Mouse (Mus musculus) hematopoietic stem cell, adult 5-6 weeks (primary cell): Measurements from ENCODE around the gene Sugp1. TPM values are rescaled to one million over a fixed set of nuclear protein-coding genes. Genes with fewer than 3 reads are reported as not detected.

Experiments used
- total RNA-seq: library from RNA; stranded (forward); fragments of 172-1452, 232-1000 nt; gene quantifications from 2 replicates; pipeline ENCODE4 v1.2.3, GENCODE M21; 2017

The Sugp1 gene
- total RNA-seq, 1 experiment from 2014 or later = 37.7 TPM

Other genes with a start within 250 kb of the Sugp1 start
- gene Gmip, start 234.1 kb upstream of the Sugp1 start, total RNA-seq = 29.2 and 32.8 TPM in 2 replicates
- gene Lpar2, start 220.4 kb upstream of the Sugp1 start, total RNA-seq = 2.0 and 2.6 TPM in 2 replicates
- gene Pbx4, start 210.3 kb upstream of the Sugp1 start, total RNA-seq = 25.7 and 31.1 TPM in 2 replicates
- 0.25 TPM in 1 of 2 replicates, not detected in the other for gene Cilp2, start 155.1 kb upstream of the Sugp1 start, total RNA-seq
- 2.2 TPM in 1 of 2 replicates, not detected in the other for gene Tssk6, start 140.6 kb upstream of the Sugp1 start, total RNA-seq
- 90.0 and 103 TPM in 2 replicates for gene Ndufa13, start 140.3 kb upstream of the Sugp1 start, total RNA-seq
- gene Yjefn3, start 140.1 kb upstream of the Sugp1 start, total RNA-seq = not detected in 2 replicates
- 37.5 and 63.5 TPM in 2 replicates for gene Gatad2a, start 46.4 kb upstream of the Sugp1 start, total RNA-seq
- gene Mau2, start 79 bp upstream of the Sugp1 start, total RNA-seq = 35.5 and 45.4 TPM in 2 replicates
- 0.63 TPM in 1 of 2 replicates, not detected in the other for gene Tm6sf2, start 30.1 kb downstream of the Sugp1 start, total RNA-seq
- gene Hapln4, start 40.6 kb downstream of the Sugp1 start, total RNA-seq = 0.31 TPM in 1 of 2 replicates, not detected in the other
- not detected in 2 replicates for gene Ncan, start 78.1 kb downstream of the Sugp1 start, total RNA-seq
- gene Nr2c2ap, start 88.5 kb downstream of the Sugp1 start, total RNA-seq = 11.4 and 13.9 TPM in 2 replicates
- 6.8 and 22.8 TPM in 2 replicates for gene Rfxank, start 96.3 kb downstream of the Sugp1 start, total RNA-seq
- 39.0 and 43.0 TPM in 2 replicates for gene Borcs8, start 96.7 kb downstream of the Sugp1 start, total RNA-seq
- 0.25 TPM in 1 of 2 replicates, not detected in the other for gene Mef2b, start 96.9 kb downstream of the Sugp1 start, total RNA-seq
- gene Tmem161a, start 129.5 kb downstream of the Sugp1 start, total RNA-seq = 10.8 and 17.1 TPM in 2 replicates
- gene Slc25a42, start 169.5 kb downstream of the Sugp1 start, total RNA-seq = 1.9 and 4.2 TPM in 2 replicates
- gene Sugp2, start 191.4 kb downstream of the Sugp1 start, total RNA-seq = 52.8 and 62.7 TPM in 2 replicates
- gene Armc6, start 191.7 kb downstream of the Sugp1 start, total RNA-seq = 3.4 and 4.3 TPM in 2 replicates
- gene Homer3, start 240.0 kb downstream of the Sugp1 start, total RNA-seq = 21.1 and 38.2 TPM in 2 replicates